Mouse (Mus musculus) neural tube, embryonic 10.5 days (tissue): ENCODE measurements around the gene Gstcd.

Experiments used
- DNase-seq: peaks from one replicate; pipeline ENCODE4 v3.0.0-alpha.2; 2017; ENCODE audit warnings: low spot score; ENCODE audit errors: extremely low spot score

Gstcd gene

GRCm38 (mm10) chr3:133026977-133027376 is 64.9 kb downstream of the Gstcd start:
- DNase-seq = no peak

- no peak for DNase-seq
Observed at GRCm38 (mm10) chr3:133007250-133007649, 84.6 kb downstream of the Gstcd start.

- DNase-seq = no peak
Observed at GRCm38 (mm10) chr3:132996299-132996698, 95.5 kb downstream of the Gstcd start.

GRCm38 (mm10) chr3:132995904-132996267 is 95.9 kb downstream of the Gstcd start:
- DNase-seq = no peak

- no peak for DNase-seq
Observed at GRCm38 (mm10) chr3:132995172-132995903, 96.5 kb downstream of the Gstcd start.

GRCm38 (mm10) chr3:132986188-132986587 is 105.6 kb downstream of the Gstcd start:
- no peak for DNase-seq

GRCm38 (mm10) chr3:132983845-132984485 is 107.9 kb downstream of the Gstcd start:
- DNase-seq = no peak

GRCm38 (mm10) chr3:132981968-132982367 is 109.9 kb downstream of the Gstcd start:
- no peak for DNase-seq

- no peak for DNase-seq
Observed at GRCm38 (mm10) chr3:132979781-132980461, 111.9 kb downstream of the Gstcd start.

GRCm38 (mm10) chr3:132966255-132966654 is 125.6 kb downstream of the Gstcd start:
- no peak for DNase-seq

GRCm38 (mm10) chr3:132964715-132965507 is 126.9 kb downstream of the Gstcd start:
- DNase-seq = no peak

- no peak for DNase-seq
Observed at GRCm38 (mm10) chr3:132962631-132963361, 129.0 kb downstream of the Gstcd start.

- no peak for DNase-seq
Observed at GRCm38 (mm10) chr3:132950529-132950880, 141.3 kb downstream of the Gstcd start.

GRCm38 (mm10) chr3:132949791-132950528 is 141.9 kb downstream of the Gstcd start, which contains the start of gene Npnt:
Npnt (minus strand) TSS chr3:132950291.
- DNase-seq = peak; percentile 49

- DNase-seq = peak; percentile 60
Observed at GRCm38 (mm10) chr3:132949380-132949790, 142.4 kb downstream of the Gstcd start.

GRCm38 (mm10) chr3:132948298-132948795 is 143.5 kb downstream of the Gstcd start:
- no peak for DNase-seq

- DNase-seq = no peak
Observed at GRCm38 (mm10) chr3:132946086-132946485, 145.7 kb downstream of the Gstcd start.

- no peak for DNase-seq
Observed at GRCm38 (mm10) chr3:132945669-132946068, 146.2 kb downstream of the Gstcd start.

GRCm38 (mm10) chr3:132944609-132945008 is 147.2 kb downstream of the Gstcd start:
- no peak for DNase-seq

- no peak for DNase-seq
Observed at GRCm38 (mm10) chr3:132944193-132944592, 147.6 kb downstream of the Gstcd start.
